Mouse (Mus musculus) G1E (cell line): ENCODE results near the gene Ddx54.

ENCODE experiments used
- CTCF ChIP-seq: IDR thresholded peaks from 2 replicates; pipeline ENCODE4 v1.5.1; 2012; ENCODE audit warnings: low read depth, low read length, inconsistent platforms, mixed read lengths
- POLR2AphosphoS5 ChIP-seq: IDR thresholded peaks from 2 replicates; pipeline ENCODE4 v1.6.1; 2012; ENCODE audit warnings: low read depth, low read length, inconsistent platforms; ENCODE audit not compliant: insufficient replicate concordance

DNA sequence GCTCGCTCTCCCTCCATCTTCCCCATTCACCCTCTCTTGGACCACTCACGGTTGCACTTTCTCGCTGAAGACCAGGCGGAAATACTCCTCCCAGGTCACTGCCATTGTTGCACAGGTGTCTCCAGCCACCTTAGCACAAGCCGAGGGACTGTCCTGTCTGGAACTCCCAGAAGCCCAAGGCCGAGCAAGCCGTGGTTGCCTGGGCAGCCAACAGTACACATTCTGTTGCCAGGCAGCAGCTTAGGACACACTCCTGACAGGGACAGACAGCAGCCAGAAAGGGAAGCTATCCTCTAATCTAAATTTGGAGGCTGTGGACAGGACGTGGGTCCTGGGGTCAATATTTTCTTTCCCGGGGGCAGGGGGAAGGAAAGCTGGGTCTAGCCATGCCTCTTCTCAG, 21.6 kb downstream of the Ddx54 start, which contains the start of gene Cfap73:
- TF ChIP-seq CTCF = no peak
- no peak for TF ChIP-seq POLR2AphosphoS5
